Mouse (Mus musculus) heart, adult 2 months (tissue): Measurements from ENCODE around the gene Fev.

Experiments
- CTCF ChIP-seq: fragments of 200-600 bp; IDR thresholded peaks from 2 replicates; pipeline ENCODE4 v1.8.1; 2022; ENCODE audit warnings: antibody characterized with exemption, mild to moderate bottlenecking, moderate library complexity
- EP300 ChIP-seq: fragments of 200-500 bp; IDR thresholded peaks from 2 replicates; pipeline ENCODE4 v1.6.1; 2011; ENCODE audit warnings: low read depth, low read length, control low read depth; ENCODE audit not compliant: insufficient read depth

- TF ChIP-seq CTCF: no peak
- TF ChIP-seq EP300: no peak
Observed at GRCm38 (mm10) chr1:74883441-74883840, 1.8 kb downstream of the Fev start.
